Mouse (Mus musculus) hindbrain, embryonic 15.5 days (tissue): ENCODE data around the gene Ptrhd1. TPM values are rescaled to one million over a fixed set of nuclear protein-coding genes. Genes with fewer than 3 reads are reported as not detected.

Experiments
- ATAC-seq: fragments of 200-750 bp; cut with Nextera tagmentation; 2 replicates; pipeline ENCODE4 v1.8.0; 2017; ENCODE audit warnings: low read depth, moderate number of reproducible peaks, moderate TSS enrichment; ENCODE audit not compliant: low FRiP score
- H3K27ac ChIP-seq: fragments of 300-500 bp; sonication (generic); replicated peaks from 2 replicates; pipeline ENCODE4 v1.5.1; 2015; ENCODE audit warnings: mild to moderate bottlenecking, inconsistent platforms
- H3K27me3 ChIP-seq: fragments of 300-500 bp; sonication (generic); 2 replicates; pipeline ENCODE4 v1.6.1; 2015; ENCODE audit warnings: control low read depth, inconsistent platforms
- H3K36me3 ChIP-seq: fragments of 300-500 bp; sonication (generic); 2 replicates; pipeline ENCODE4 v1.6.1; 2015; ENCODE audit warnings: control low read depth, inconsistent platforms
- H3K4me1 ChIP-seq: fragments of 300-500 bp; sonication (generic); replicated peaks from 2 replicates; pipeline ENCODE4 v1.6.1; 2015; ENCODE audit warnings: control low read depth, inconsistent platforms
- H3K4me2 ChIP-seq: fragments of 300-500 bp; sonication (generic); 2 replicates; pipeline ENCODE4 v1.6.1; 2015; ENCODE audit warnings: moderate library complexity, mild to moderate bottlenecking, inconsistent platforms
- H3K4me3 ChIP-seq: fragments of 300-500 bp; sonication (generic); 2 replicates; pipeline ENCODE4 v1.5.1; 2015; ENCODE audit warnings: mild to moderate bottlenecking, inconsistent platforms
- H3K9ac ChIP-seq: fragments of 300-500 bp; sonication (generic); 2 replicates; pipeline ENCODE4 v1.6.1; 2015; ENCODE audit warnings: inconsistent platforms
- H3K9me3 ChIP-seq: fragments of 300-500 bp; sonication (generic); 2 replicates; pipeline ENCODE4 v1.6.1; 2016; ENCODE audit warnings: control low read depth, inconsistent platforms
- WGBS: fragments of 180-500 bp; shearing (Covaris S2); methylation state at CpG from one replicate; pipeline ENCODE4 v1.1.7; 2015; 5-methylcytosine and 5-hydroxymethylcytosine counted together
- polyA plus RNA-seq: library from polyadenylated mRNA; unstranded; fragments of >200 nt; fragmentation: Nextera tagmentation; extraction: Ambion mirVana; gene quantifications from 2 replicates; pipeline ENCODE4 v1.2.1, GENCODE M21; 2015

The Ptrhd1 gene
- 5.7 and 5.9 TPM in 2 replicates for polyA plus RNA-seq

GRCm38 (mm10) chr12:4233572-4234508 lies at the start of gene Ptrhd1, which contains the start of gene Cenpo:
Gene Ptrhd1 (plus strand): TSS chr12:4234027.
Gene Cenpo (minus strand): TSS chr12:4234294.
- Histone ChIP-seq H3K27ac (peak within 1 kb of the TSS; percentile 100), H3K27me3 (no peaks in the 10 kb centered on the region), H3K9me3 (no peaks in the 10 kb centered on the region), H3K4me2 (peak within 1 kb of the TSS; percentile 68), H3K9ac (peak within 1 kb of the TSS; percentile 89), H3K36me3 (0 out of 2 replicates have a peak, but pooled peaks cover 7% of the 10 kb centered on the region), H3K4me1 (peaks cover 17% of the 10 kb centered on the region), H3K4me3 (peak within 1 kb of the TSS; percentile 87)
- WGBS = under 1% methylated on average over 50 of the region's 50 CpGs
- ATAC-seq = peak; percentile 99

GRCm38 (mm10) chr12:4184648-4185047 lies 49.2 kb upstream of the Ptrhd1 start:
- H3K36me3 ChIP-seq = no peaks in the 10 kb centered on the region
- H3K27me3 ChIP-seq = no peaks in the 10 kb centered on the region
- 74% methylated on average over 2 of the region's 2 CpGs for WGBS
- no peaks in the 10 kb centered on the region for H3K9me3 ChIP-seq
- H3K4me2 ChIP-seq = no peak overlapping the region
- H3K9ac ChIP-seq = no peak overlapping the region
- H3K4me1 ChIP-seq = peaks cover 11% of the 10 kb centered on the region
- H3K4me3 ChIP-seq = no peak overlapping the region
- H3K27ac ChIP-seq = no peak overlapping the region
- no peak for ATAC-seq

GRCm38 (mm10) chr12:4188171-4189059 lies 45.4 kb upstream of the Ptrhd1 start:
- ATAC-seq = peak; percentile 85
- Histone ChIP-seq H3K36me3 (no peaks in the 10 kb centered on the region), H3K4me1 (peaks cover 11% of the 10 kb centered on the region), H3K4me3 (no peak overlapping the region), H3K4me2 (no peak overlapping the region), H3K27ac (peak overlapping the region; percentile 37), H3K27me3 (no peaks in the 10 kb centered on the region), H3K9ac (no peak overlapping the region), H3K9me3 (no peaks in the 10 kb centered on the region)
- 32% methylated on average over 14 of the region's 14 CpGs for WGBS

- Histone ChIP-seq H3K27ac (no peak overlapping the region), H3K4me3 (no peak overlapping the region), H3K4me2 (no peak overlapping the region), H3K9me3 (no peaks in the 10 kb centered on the region), H3K4me1 (peaks cover 11% of the 10 kb centered on the region), H3K9ac (no peak overlapping the region), H3K36me3 (no peaks in the 10 kb centered on the region), H3K27me3 (no peaks in the 10 kb centered on the region)
- no peak for ATAC-seq
- 44% methylated on average over 5 of the region's 5 CpGs for WGBS
These were observed 44.8 kb upstream of the Ptrhd1 start for GRCm38 (mm10) chr12:4189060-4189447.

- Histone ChIP-seq H3K27me3 (no peaks in the 10 kb centered on the region), H3K27ac (no peak overlapping the region), H3K4me2 (no peak overlapping the region), H3K9me3 (no peaks in the 10 kb centered on the region), H3K36me3 (0 out of 2 replicates have a peak, but pooled peaks cover 3% of the 10 kb centered on the region), H3K9ac (no peak overlapping the region), H3K4me3 (no peak overlapping the region), H3K4me1 (peaks cover 11% of the 10 kb centered on the region)
- ATAC-seq = no peak
- WGBS = 71% methylated on average over 6 of the region's 6 CpGs
These were observed 41.3 kb upstream of the Ptrhd1 start for GRCm38 (mm10) chr12:4192514-4192913.

- Histone ChIP-seq H3K9ac (no peak overlapping the region), H3K9me3 (no peaks in the 10 kb centered on the region), H3K36me3 (peaks cover 5% of the 10 kb centered on the region; the same call in 1 of the 2 replicates), H3K27ac (no peak overlapping the region), H3K4me3 (no peak overlapping the region), H3K4me1 (peaks cover 10% of the 10 kb centered on the region), H3K27me3 (no peaks in the 10 kb centered on the region), H3K4me2 (no peak overlapping the region)
- no peak for ATAC-seq
- 55% methylated on average over 10 of the region's 10 CpGs for WGBS
These were observed 40.6 kb upstream of the Ptrhd1 start for GRCm38 (mm10) chr12:4193025-4193740.

GRCm38 (mm10) chr12:4194643-4195042 lies 39.2 kb upstream of the Ptrhd1 start:
- Histone ChIP-seq H3K4me2 (no peak overlapping the region), H3K4me3 (no peak overlapping the region), H3K27me3 (no peaks in the 10 kb centered on the region), H3K36me3 (peaks cover 16% of the 10 kb centered on the region), H3K27ac (no peak overlapping the region), H3K9me3 (no peaks in the 10 kb centered on the region), H3K9ac (no peak overlapping the region), H3K4me1 (no peaks in the 10 kb centered on the region)
- no peak for ATAC-seq
- WGBS = 90% methylated on average over 14 of the region's 14 CpGs

- Histone ChIP-seq H3K9me3 (no peaks in the 10 kb centered on the region), H3K27me3 (no peaks in the 10 kb centered on the region), H3K9ac (no peak overlapping the region), H3K27ac (no peak overlapping the region), H3K36me3 (peaks cover 33% of the 10 kb centered on the region), H3K4me2 (no peak overlapping the region), H3K4me3 (no peak overlapping the region), H3K4me1 (no peaks in the 10 kb centered on the region)
- no peak for ATAC-seq
- 94% methylated on average over 4 of the region's 4 CpGs for whole genome bisulfite sequencing
These were observed 35.1 kb upstream of the Ptrhd1 start for GRCm38 (mm10) chr12:4198702-4199101.

- no peak overlapping the region for H3K4me3 ChIP-seq
- no peak overlapping the region for H3K9ac ChIP-seq
- peaks cover 35% of the 10 kb centered on the region for H3K36me3 ChIP-seq
- H3K4me2 ChIP-seq = no peak overlapping the region
- no peaks in the 10 kb centered on the region for H3K4me1 ChIP-seq
- WGBS = 90% methylated on average over 11 of the region's 11 CpGs
- H3K9me3 ChIP-seq = no peaks in the 10 kb centered on the region
- H3K27ac ChIP-seq = no peak overlapping the region
- no peak for ATAC-seq
- H3K27me3 ChIP-seq = no peaks in the 10 kb centered on the region
These were observed 34.6 kb upstream of the Ptrhd1 start for GRCm38 (mm10) chr12:4199271-4199670.

- H3K27ac ChIP-seq = no peak overlapping the region
- 80% methylated on average over 13 of the region's 13 CpGs for WGBS
- no peak for ATAC-seq
- H3K4me2 ChIP-seq = no peak overlapping the region
- H3K36me3 ChIP-seq = peaks cover 45% of the 10 kb centered on the region
- H3K27me3 ChIP-seq = no peaks in the 10 kb centered on the region
- H3K4me1 ChIP-seq = no peaks in the 10 kb centered on the region
- H3K4me3 ChIP-seq = no peak overlapping the region
- no peak overlapping the region for H3K9ac ChIP-seq
- no peaks in the 10 kb centered on the region for H3K9me3 ChIP-seq
These were observed 32.2 kb upstream of the Ptrhd1 start for GRCm38 (mm10) chr12:4201454-4202200.

GRCm38 (mm10) chr12:4202206-4202605 lies 31.6 kb upstream of the Ptrhd1 start:
- H3K36me3 ChIP-seq = peaks cover 47% of the 10 kb centered on the region
- H3K9ac ChIP-seq = no peak overlapping the region
- H3K4me3 ChIP-seq = no peak overlapping the region
- ATAC-seq = no peak
- no peak overlapping the region for H3K4me2 ChIP-seq
- no peaks in the 10 kb centered on the region for H3K27me3 ChIP-seq
- H3K4me1 ChIP-seq = no peaks in the 10 kb centered on the region
- no peak overlapping the region for H3K27ac ChIP-seq
- no peaks in the 10 kb centered on the region for H3K9me3 ChIP-seq
- 94% methylated on average over 4 of the region's 4 CpGs for WGBS
